In genomic region chr4:88438326-88438989, GRCm38 (mm10) we compare ENCODE assay signal across 8 mouse cellular contexts. TPM values are rescaled to one million over a fixed set of nuclear protein-coding genes. Genes with fewer than 3 reads are reported as not detected.
DNase-seq lines count a peak whose midpoint lies in the region; ATAC-seq and TF ChIP-seq lines count a peak whose summit lies in the region.

Gene Hacd4, minus strand, starts transcription at chr4:88438928.

- TF ChIP-seq POLR2A in bone marrow, adult 2 months (IDR thresholded peaks at IDR 0.05; ENCODE audit: borderline replicate concordance, control insufficient read depth, low read depth, low read length) = peak; percentile 56; the same call in 1 of the 2 replicates
- no peak for TF ChIP-seq POLR2A in small intestine, adult 2 months (IDR thresholded peaks at IDR 0.05; ENCODE audit: low read depth, low read length)

- peak within 1 kb of the TSS; percentile 59 for H3K4me2 ChIP-seq in forebrain, embryonic 12.5 days

- DNase-seq in Muller cell, postnatal 12 days (ENCODE audit: inconsistent ontology term) = peak; percentile 80
- DNase-seq in heart, postnatal 25 days (ENCODE audit: low spot score) = peak; percentile 54
- DNase-seq in large intestine, adult 2 months (ENCODE audit: low read depth, low spot score) = peak; percentile 7

- H3K4me3 ChIP-seq in bone marrow, adult 2 months (replicated peaks; ENCODE audit: control insufficient read depth, low read depth, low read length) = peak within 1 kb of the TSS; percentile 70
- H3K4me3 ChIP-seq in forebrain, embryonic 12.5 days (replicated peaks) = peak within 1 kb of the TSS; percentile 35
- H3K4me3 ChIP-seq in small intestine, adult 2 months (ENCODE audit: low read depth, low read length) = peak within 1 kb of the TSS; percentile 64

- H3K27ac ChIP-seq in bone marrow, adult 2 months (ENCODE audit: control insufficient read depth, insufficient read depth, low read depth, low read length, poor library complexity) = peak within 1 kb of the TSS; percentile 88
- H3K27ac ChIP-seq in forebrain, embryonic 12.5 days = no peak within 1 kb of the TSS
- no peak within 1 kb of the TSS; the same call in 1 of the 2 replicates for H3K27ac ChIP-seq in small intestine, adult 2 months (ENCODE audit: insufficient read depth, low read depth, low read length)

- ATAC-seq in forebrain, embryonic 12.5 days (ENCODE audit: low FRiP score) = peak; percentile 72; the same call in 1 of the 2 replicates
- peak; percentile 49 for ATAC-seq in megakaryocyte progenitor cell, adult 5-6 weeks (replicated peaks; ENCODE audit: poor library complexity)
- no peak for ATAC-seq in activated CD4-positive, CD25-positive, alpha-beta regulatory T cell, adult 4 months

- H3K9ac ChIP-seq in forebrain, embryonic 12.5 days = peak within 1 kb of the TSS; percentile 51

- no peaks in the 10 kb centered on the region for H3K27me3 ChIP-seq in forebrain, embryonic 12.5 days
- no peaks in the 10 kb centered on the region for H3K27me3 ChIP-seq in small intestine, adult 2 months (ENCODE audit: control insufficient read depth, insufficient read depth, low read length)

- H3K9me3 ChIP-seq in forebrain, embryonic 12.5 days = no peaks in the 10 kb centered on the region

- WGBS in bone marrow, adult 2 months = 4% methylated on average over 14 of the region's 14 CpGs
- WGBS in forebrain, embryonic 12.5 days = 6% methylated on average over 14 of the region's 14 CpGs
- WGBS in large intestine, adult 2 months = 9% methylated on average over 14 of the region's 14 CpGs
- WGBS in small intestine, adult 2 months = 7% methylated on average over 14 of the region's 14 CpGs

- no peak for TF ChIP-seq CTCF in bone marrow, adult 2 months (IDR thresholded peaks at IDR 0.05; ENCODE audit: control insufficient read depth, insufficient read depth, low read length)
- no peak for TF ChIP-seq CTCF in small intestine, adult 2 months (IDR thresholded peaks at IDR 0.05; ENCODE audit: extremely low read depth, insufficient read length, insufficient replicate concordance, low read depth, low read length)

- H3K4me1 ChIP-seq in bone marrow, adult 2 months (ENCODE audit: control insufficient read depth, insufficient read depth, low read length) = peaks cover 2% of the 10 kb centered on the region; the same call in 1 of the 2 replicates
- peaks cover 9% of the 10 kb centered on the region for H3K4me1 ChIP-seq in forebrain, embryonic 12.5 days
- H3K4me1 ChIP-seq in small intestine, adult 2 months (ENCODE audit: control insufficient read depth, insufficient read depth, insufficient read length, low read length) = peaks cover 6% of the 10 kb centered on the region; the same call in 1 of the 2 replicates

- H3K36me3 ChIP-seq in forebrain, embryonic 12.5 days (replicated peaks) = no peaks in the 10 kb centered on the region
- H3K36me3 ChIP-seq in small intestine, adult 2 months (ENCODE audit: control insufficient read depth, insufficient read depth, low read length) = no peaks in the 10 kb centered on the region

- intact Hi-C loops in heart, postnatal 25 days (cut with DNase I) = loop anchor here (2.0 to 5.0 kb wide), 3 partner anchors 54 to 104 kb away; no protein-coding TSS in a partner anchor

RNA-seq across cellular contexts. Expression of gene Hacd4, which starts in this region (rescaled TPM):
- polyA plus RNA-seq in bone marrow, adult 2 months (2011; ENCODE audit: insufficient read depth, insufficient read length, low replicate concordance, missing spikeins) = 3.5 and 10.8 TPM in 2 replicates
- 2.2 and 2.7 TPM in 2 replicates for polyA plus RNA-seq in forebrain, embryonic 12.5 days (2016; fragmentation: Nextera tagmentation; extraction: Ambion mirVana)
- 1 to 10 TPM; 5.3 to 5.9 TPM for total RNA-seq in heart, postnatal 25 days (2021)
- polyA plus RNA-seq in large intestine, adult 2 months (2012; rRNA removed) = 1.0 and 1.3 TPM in 2 replicates
- total RNA-seq in megakaryocyte progenitor cell, adult 5-6 weeks (2015) = 6.4 and 6.9 TPM in 2 replicates
- total RNA-seq in megakaryocyte progenitor cell, adult 5-6 weeks (2017) = 2.0 and 3.3 TPM in 2 replicates
- 0.29 and 0.41 TPM in 2 replicates for polyA plus RNA-seq in small intestine, adult 2 months (2012; rRNA removed)
- under 1 TPM; 0.13 to 0.42 TPM for polyA plus RNA-seq in activated CD4-positive, CD25-positive, alpha-beta regulatory T cell, adult 4 months (2017; shearing (Covaris generic))

Comparison
In these comparisons a context has a peak if more than half of its experiments do, and no peak if none do; other contexts are left out.
1. DNase-seq: peak in every context shown above with its lines; median percentile 80 in Muller cell, postnatal 12 days; 54 in heart, postnatal 25 days; 7 in large intestine, adult 2 months.